Mouse (Mus musculus) adrenal gland, adult 18-20 months (tissue): ENCODE results near the gene Elmo1. TPM values are rescaled to one million over a fixed set of nuclear protein-coding genes. Genes with fewer than 3 reads are reported as not detected.
A peak's percentile ranks its signal among the peaks of the same experiment; 100 is the strongest.
"Not testable (repeated sequence)": the region's sequence is repeated elsewhere in the genome, so short reads cannot be mapped to it uniquely, and the experiment has no call there.

ENCODE experiments used
- DNase-seq, 2 experiments: peaks; one replicate each; pipeline ENCODE4 v3.0.0; 2021 to 2022; ENCODE audit warnings: low spot score in 2 of 2
- total RNA-seq, 2 experiments: library from RNA; stranded (reverse); gene quantifications; 1 replicate in 1 of 2; 2 replicates in 1 of 2; pipeline ENCODE4 v1.2.3; 2021

The Elmo1 gene
- total RNA-seq, 2 experiments from 2014 or later = 8.9 to 14.4 TPM

DNA sequence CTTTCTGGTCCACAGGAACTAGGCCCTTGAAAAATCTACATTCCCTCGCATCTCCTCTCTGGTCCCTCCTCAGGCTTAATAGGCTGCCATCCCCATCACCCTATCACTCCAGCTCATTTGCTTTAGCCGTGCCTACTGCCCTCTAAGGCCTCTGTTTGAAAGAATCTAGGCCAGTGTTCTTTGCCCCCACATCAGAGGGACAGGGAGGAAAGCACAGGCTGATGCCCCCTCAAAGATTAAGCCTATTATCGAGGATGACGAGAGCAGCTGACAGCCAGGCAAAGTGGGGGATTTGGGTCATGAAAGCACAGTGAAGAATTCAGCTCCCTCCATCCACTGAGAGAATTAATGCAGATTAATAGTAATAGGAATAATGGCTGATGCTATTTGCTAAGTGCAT, 495.5 kb downstream of the Elmo1 start:
- no peak for DNase-seq

DNA sequence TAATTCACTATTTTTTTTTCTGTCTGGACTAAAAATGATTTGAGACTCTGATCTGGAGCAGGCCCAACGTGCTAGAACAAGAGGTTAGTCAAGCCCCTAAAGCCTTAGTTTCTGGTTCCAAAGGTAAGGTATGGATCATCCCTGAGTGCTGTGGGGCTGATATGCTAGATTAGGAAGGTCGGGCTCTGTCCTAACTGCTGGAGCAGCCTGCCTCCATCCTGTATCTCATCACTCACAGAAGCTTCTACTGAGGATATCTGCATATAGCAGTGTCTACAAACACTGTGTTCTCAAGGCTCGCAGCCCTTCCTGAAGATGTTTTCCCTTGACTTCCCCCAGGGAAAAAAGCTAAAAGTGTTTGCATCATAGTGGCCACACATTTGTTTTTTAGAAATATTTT, 496.1 kb downstream of the Elmo1 start:
- DNase-seq = no peak

DNA sequence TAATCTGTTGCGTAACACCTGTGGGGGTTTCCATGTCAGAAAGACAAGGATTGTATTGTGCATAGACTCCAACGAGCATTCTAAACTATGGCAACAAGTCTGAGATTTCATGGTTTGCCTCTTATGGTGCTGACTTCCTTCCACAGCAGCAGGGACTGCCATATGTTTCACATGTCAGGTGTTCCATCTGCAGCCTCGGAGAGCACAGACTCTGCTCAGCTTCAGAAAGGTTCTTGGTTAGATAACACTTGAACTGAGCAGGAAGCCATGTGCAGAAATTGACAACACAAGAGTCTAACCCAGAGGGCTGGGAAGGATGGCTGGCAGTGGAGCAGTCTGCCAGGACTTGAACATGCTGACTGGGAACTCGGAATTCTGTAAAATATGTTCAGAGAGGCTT, 500.6 kb downstream of the Elmo1 start:
- no peak for DNase-seq

DNA sequence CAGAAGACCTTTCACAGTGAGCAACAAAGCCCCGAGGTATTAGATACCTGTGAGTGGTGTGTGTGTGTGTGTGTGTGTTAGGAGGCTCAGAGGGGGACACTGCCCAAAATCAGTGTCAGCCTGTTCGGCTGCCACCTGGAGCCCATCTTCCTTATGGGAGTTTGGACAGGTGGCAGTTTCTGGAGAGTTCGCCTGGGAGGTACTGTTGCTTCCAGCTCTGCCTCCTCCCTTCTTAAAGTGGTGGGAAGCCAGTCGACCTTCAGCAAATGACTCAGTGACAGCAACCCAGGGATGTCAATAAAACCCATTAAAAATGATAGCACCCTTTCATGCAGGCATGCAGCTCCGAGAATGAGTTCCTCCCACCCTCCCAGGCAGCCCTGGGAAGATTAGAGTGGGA, 506.9 kb downstream of the Elmo1 start:
- DNase-seq = peak in 1 of 2 experiments; percentile 2

DNA sequence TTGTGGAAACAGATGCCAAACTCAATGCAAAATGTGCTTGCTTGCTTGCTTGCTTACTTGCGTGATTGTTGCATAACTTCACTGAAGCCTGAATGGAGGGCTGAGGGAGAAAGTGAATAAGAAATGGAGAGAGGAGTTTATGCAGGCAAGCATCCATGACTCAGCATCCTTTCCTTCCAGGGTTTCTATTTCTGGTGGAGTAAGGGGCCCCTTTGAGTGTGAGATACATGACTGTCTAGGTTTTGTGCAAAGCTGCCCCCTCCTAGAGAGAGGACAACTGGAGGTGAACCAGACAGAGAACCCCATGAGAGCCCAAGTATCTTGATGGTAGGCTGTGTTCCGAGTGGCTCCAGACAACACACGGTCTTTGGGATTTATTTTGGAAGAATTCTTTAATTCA, 508.2 kb downstream of the Elmo1 start:
- DNase-seq = no peak

DNA sequence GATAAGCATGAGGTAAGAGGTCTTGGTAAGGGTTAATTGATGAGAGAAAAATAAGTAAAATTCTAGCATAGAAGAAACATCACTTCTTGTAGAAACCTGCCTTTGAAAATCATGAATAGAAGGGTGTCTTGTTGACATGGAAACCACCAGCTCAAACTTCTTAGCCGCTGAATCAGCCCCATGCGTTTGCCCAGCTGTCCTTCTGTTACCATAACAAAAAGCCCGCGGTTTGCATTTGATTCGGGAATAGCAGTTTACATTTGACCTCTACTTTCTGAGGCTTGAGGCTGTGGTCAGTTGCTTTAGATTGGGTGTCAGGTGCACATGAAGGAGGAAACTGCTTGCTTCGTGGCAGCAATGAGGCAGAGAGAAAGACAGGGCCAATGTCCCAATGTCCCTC, 509.9 kb downstream of the Elmo1 start:
- DNase-seq = no peak

DNA sequence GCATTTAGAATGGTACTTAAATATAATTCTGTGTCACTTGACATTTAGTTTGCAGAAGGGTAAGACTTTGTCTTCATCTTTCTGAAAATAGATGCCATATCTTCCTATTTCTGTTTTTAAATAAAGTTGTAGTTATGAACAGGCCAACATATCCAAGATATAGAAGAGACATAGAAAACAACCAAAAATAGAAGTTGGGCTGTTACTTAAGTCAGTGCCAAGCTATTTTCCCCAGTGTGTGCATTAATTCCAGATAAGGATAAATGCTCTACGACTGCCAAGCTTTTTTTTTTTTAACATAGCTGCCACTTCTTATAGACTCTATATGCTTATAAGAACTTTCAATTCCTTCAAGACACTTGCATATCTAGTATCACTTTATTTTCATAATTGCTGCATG, 511.0 kb downstream of the Elmo1 start:
- no peak for DNase-seq

DNA sequence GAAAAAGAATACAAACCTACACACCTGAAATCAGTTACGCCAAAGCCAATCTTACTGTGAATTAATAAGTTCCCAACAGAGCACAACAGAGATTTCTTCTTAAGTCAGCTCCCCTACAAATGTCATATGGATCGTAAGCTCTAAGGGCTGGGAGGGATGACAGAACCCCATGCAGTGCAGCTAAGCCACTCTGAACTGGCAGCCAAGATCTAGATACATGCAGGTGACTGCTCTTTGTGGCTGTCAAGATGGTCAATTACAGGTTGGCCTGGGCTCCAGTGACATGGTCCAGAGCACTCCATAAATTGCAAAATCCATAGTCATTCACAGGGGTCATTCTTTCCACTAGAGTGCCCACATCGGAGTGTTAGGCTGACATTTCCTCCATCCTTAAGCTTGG, 516.5 kb downstream of the Elmo1 start:
- no peak for DNase-seq

DNA sequence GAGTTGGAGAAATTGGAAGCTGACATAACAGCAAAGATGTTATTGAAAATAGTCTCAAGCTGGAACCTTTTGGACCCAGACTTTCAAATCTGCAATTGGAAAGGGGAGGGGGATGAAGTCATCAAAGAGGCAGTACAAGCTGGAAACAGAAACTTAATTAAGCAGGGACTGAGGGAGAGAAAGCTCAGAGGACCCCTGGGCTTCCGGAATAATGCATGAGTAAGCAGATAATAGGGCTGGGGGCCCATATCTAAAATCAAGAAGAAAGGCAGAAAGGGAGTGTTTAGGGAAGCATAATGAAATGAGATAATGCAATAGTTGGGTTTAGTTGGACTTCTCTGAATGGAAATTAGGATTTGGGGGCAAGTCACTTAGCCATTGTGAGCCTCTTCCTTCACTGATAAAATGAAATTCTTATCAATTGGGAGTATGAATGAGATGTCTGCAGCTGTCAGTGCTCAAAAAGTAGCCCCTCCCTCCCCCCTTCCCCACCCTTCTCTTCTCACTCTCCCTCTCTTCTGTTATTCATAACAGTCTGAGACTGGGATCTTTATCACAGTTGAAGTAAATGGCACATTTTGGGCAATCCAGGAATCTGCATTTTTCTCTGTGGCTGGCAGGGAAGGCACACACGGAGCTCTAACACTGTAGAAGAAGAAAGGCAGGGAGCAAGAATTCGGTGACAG, 518.8 kb downstream of the Elmo1 start:
- no peak for DNase-seq

DNA sequence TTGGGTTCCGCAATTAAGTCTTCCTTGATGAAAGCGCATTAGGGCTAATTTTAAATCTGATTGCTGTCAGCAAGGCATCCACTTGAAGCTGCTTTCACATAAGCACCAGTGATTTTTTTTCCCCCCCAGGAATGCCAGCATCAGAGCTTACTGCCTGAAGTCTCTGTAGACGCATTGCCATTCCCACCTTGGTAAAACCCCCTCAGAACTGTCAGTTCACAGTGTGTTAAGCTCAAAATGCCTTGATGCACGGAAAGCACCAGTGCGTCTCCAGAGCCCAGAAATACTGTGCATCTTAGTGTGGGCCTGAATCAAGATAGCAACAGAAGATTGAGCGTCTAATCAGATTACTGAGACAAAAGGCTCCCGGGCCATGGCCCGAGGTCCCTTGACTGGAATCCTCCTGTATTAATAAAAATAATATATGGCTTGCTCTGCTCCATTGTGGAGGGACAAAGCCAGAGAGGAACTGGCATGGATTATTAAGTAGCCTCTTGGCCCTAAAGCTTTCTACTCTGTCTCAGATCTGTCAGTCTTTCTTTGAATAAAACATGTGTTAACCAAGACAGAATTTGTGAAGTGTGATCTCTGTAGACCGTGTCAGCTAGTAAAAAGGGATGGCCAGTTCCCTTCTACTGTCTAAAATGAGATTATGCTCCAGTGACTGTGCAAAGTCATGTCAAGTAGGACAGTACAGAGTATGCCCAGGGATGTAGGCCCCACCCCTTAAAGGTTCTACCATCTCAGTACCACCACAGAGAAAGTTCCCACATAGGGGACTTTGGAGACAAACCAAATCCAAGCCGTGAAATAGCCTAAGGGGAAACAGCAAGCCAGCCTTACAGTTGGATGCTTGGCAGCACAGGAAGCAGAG, 525.4 kb downstream of the Elmo1 start:
- no peak for DNase-seq

DNA sequence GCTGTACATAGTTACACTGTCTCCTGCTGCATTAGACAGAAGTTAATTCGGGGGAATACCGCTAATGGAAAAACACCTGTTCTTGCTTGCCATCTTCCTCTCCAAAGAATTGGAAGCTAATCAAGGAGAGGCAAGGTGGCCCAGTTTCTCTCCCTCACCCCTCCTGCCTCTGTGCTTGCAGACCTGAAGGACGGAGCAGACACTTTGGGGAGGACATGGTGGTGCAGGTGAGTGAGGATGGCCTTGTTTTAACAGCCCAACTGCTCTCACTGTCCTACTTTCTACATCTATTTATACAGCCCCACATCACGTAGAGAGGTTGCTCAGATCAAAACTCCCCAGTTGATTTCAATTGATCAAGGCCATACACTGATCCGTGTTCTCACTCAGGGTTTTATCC, 529.5 kb downstream of the Elmo1 start:
- no peak for DNase-seq

DNA sequence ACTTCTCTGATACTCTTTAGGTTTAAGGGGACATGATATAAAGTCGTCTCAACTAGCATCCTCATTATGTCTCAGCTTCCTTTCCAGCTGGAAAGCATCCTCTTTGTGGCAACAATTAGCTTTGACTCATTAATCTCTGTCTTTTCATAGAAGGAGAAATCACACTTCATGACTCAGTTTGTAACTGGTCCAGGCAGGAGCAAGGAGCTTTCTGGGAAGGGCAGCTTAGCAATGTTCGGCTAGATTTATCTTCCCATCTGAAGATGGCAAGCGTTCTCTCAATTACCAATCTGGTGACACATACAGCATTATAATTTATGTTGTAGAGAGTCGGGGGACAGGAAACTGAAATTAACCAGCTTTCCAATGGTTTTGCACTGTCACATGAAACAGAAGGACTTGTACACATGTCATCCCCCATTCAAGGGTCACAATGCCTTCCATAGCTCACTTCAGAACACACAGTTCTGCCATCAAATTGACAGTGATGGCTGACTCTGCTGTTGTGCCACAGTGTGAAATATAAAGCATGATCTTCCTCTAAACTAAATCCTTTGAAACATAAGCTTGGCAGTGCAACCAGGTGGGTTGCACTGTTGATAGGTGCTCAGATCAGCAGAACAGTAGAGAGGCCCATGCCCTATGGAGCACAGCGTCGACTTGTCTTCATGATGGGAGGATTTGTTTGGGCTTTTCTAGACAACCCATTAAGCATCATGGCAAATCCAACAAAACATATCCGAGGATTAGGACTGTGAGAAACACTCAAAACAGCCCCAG, 532.9 kb downstream of the Elmo1 start:
- no peak for DNase-seq

DNA sequence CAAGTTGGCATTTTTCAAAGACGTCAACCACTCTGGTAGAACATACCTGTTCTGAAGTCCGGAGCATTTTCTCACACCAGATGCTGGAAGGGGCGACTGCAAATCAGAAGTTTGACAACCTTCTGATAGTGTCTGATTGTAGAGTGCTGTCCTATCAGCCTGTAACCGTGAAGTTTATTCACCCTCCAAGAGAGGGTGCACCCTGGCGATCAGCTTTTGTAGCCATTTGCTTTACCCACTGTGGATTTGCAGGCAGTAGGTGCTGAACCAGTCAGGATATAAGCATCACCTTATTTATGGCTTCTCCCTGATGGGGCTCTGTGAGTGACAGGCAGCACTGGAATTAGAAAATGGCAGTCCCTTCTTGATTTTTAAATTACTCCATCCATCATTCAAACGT, 537.4 kb downstream of the Elmo1 start:
- no peak for DNase-seq

DNA sequence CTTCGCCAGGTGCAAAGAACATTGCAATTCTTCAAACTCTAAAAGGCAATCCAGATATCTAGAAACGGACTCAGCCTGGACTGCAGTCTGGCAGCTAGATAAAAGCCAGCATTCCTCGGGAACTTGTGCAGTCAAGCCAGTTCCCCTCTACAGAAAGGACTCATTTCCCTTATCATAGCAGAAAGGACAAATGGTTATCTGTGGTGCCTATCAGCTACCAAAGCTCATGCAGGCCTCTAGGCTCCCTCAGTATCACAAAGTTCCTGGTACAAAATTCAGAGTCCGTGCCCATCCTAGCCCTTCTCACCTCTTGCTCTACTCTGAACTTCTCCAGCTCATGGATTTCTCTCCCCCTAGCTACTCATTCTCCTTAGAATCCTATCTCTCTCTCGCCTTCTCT, 542.1 kb downstream of the Elmo1 start:
- DNase-seq = no peak

DNA sequence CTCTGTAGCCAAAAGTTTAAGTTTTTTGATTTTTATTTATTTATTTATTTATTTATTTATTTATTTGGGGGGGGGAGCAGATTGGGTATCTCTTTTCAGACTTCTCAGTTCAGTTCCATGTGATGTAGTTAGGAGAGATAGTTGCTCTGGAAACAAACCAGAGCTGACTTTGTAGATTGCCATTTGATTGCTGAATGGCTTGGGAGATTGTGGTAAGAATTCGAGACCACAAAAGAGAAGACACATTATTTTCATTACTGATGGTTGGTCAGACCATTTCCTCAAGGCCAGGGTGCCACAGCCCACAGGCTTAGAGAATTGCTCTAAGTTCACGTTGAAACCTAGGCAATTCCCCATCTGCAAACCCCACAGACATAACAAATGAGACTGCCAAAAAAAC, 544.3 kb downstream of the Elmo1 start:
- not testable (repeated sequence) for DNase-seq

DNA sequence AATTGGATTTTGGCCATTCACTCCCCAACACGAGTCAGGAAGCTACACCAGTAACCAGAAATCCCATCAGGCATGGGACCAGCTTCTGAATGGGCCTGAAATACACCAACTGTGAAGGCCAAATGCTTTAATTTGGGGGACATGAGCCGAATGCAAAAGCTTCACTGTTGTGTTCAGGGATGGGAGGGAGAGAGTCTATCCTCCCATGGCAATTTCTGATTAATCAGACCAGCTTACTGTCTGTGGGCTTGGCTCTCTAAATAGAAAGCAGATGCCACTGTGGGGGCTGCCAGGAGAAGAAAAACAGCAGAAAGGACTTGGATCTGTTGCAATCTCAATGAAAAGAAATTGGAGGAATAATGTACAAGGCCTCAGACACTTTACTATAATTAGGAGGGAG, 545.2 kb downstream of the Elmo1 start:
- DNase-seq = no peak
